Mouse (Mus musculus): ENCODE results near the gene Gm13539.

GRCm38 (mm10) chr2:25774640-25775039, 7.4 kb upstream of the Gm13539 start:
- TF ChIP-seq CTCF (IDR thresholded peaks at IDR 0.05; ENCODE audit: insufficient read depth, low read depth, low read length) (no peak), POLR2A (IDR thresholded peaks at IDR 0.05; ENCODE audit: insufficient read depth, low read depth, low read length) (no peak)

All from olfactory bulb, adult 2 months (tissue).